Mouse (Mus musculus) cerebellum, postnatal 4 days (tissue): ENCODE measurements around the gene Hist3h2ba.

Experiments
- DNase-seq, 2 experiments: peaks; one replicate each; pipeline ENCODE4 v3.0.0; 2022; ENCODE audit warnings: low spot score in 2 of 2, mixed read lengths in 1 of 2

Gene Hist3h2ba

GRCm38 (mm10) chr11:58938322-58939087, 10.2 kb upstream of the Hist3h2ba start, which contains the start of gene Rnf187:
Gene Rnf187 (minus strand): TSS chr11:58938916.
- peak; percentile 82 to 89 for DNase-seq

- DNase-seq: no peak
Measured at GRCm38 (mm10) chr11:58939088-58939439, 9.7 kb upstream of the Hist3h2ba start.

GRCm38 (mm10) chr11:58944136-58944535, 4.6 kb upstream of the Hist3h2ba start:
- no peak for DNase-seq

GRCm38 (mm10) chr11:58947306-58947705, 1.4 kb upstream of the Hist3h2ba start:
- no peak for DNase-seq

- DNase-seq: peak in 1 of 2 experiments; percentile 59
Measured at GRCm38 (mm10) chr11:58947798-58948528, 757 bp upstream of the Hist3h2ba start.

GRCm38 (mm10) chr11:58949480-58950431, 1.0 kb downstream of the Hist3h2ba start:
- peak in 1 of 2 experiments; percentile 64 for DNase-seq

GRCm38 (mm10) chr11:58951210-58951609, 2.5 kb downstream of the Hist3h2ba start:
- DNase-seq: no peak

- DNase-seq: peak in 1 of 2 experiments; percentile 46
Measured at GRCm38 (mm10) chr11:58953351-58954169, 4.8 kb downstream of the Hist3h2ba start.

- DNase-seq: peak in 1 of 2 experiments; percentile 70
Measured at GRCm38 (mm10) chr11:58954170-58954419, 5.4 kb downstream of the Hist3h2ba start.

- peak; percentile 77 to 85 for DNase-seq
Measured at GRCm38 (mm10) chr11:58954420-58955142, 5.9 kb downstream of the Hist3h2ba start, which contains the start of the genes Hist3h2a and Trim17. Gene Hist3h2a (plus strand): TSS chr11:58954685. Gene Trim17 (plus strand): TSS chr11:58954685.

- DNase-seq: no peak
Measured at GRCm38 (mm10) chr11:58955143-58955867, 6.6 kb downstream of the Hist3h2ba start.

GRCm38 (mm10) chr11:58955868-58956257, 7.1 kb downstream of the Hist3h2ba start:
- no peak for DNase-seq

- DNase-seq: no peak
Measured at GRCm38 (mm10) chr11:58957226-58957914, 8.7 kb downstream of the Hist3h2ba start.

- no peak for DNase-seq
Measured at GRCm38 (mm10) chr11:58958536-58958935, 9.8 kb downstream of the Hist3h2ba start.

- no peak for DNase-seq
Measured at GRCm38 (mm10) chr11:58959186-58959825, 10.6 kb downstream of the Hist3h2ba start.

GRCm38 (mm10) chr11:58959921-58960465, 11.3 kb downstream of the Hist3h2ba start:
- peak; percentile 55 to 74 for DNase-seq

- DNase-seq: no peak
Measured at GRCm38 (mm10) chr11:58961364-58962177, 12.9 kb downstream of the Hist3h2ba start.
